Mouse (Mus musculus): ENCODE measurements around the gene Nudt9. TPM values are rescaled to one million over a fixed set of nuclear protein-coding genes. Genes with fewer than 3 reads are reported as not detected.

The Nudt9 gene
- total RNA-seq, 2 experiments from 2014 or later, result 56.4 to 61.9 TPM

GRCm38 (mm10) chr5:104068751-104069150 lies 22.6 kb downstream of the Nudt9 start:
- intact Hi-C loops (cut with DNase I), result no loop called here
- DNase-seq (ENCODE audit: low spot score in 2 of 2), result no peak

DNA sequence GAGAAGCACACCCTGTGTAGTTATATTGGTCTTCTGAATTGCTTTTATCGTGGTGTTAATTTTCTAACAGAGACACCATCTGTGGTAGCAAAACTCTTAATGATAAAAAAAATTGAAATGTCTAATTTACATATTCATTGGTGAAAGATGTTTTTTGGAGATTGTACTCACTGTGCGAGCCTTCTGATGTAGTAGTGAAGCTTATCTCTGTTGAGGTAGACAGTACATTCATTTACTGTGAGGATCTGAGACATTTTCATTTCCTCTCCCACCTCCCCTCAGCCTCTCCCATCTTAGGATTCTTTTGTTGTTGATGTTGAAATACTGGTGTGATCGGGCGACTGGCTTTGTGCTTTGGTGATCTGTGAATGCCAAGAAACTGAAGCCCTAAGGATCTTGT lies 24.9 kb downstream of the Nudt9 start:
- no peak for DNase-seq (ENCODE audit: low spot score in 2 of 2)
- intact Hi-C loops (cut with DNase I), result loop anchor here (5.0 kb wide), 1 partner anchor 271 kb away; no protein-coding TSS in a partner anchor

DNA sequence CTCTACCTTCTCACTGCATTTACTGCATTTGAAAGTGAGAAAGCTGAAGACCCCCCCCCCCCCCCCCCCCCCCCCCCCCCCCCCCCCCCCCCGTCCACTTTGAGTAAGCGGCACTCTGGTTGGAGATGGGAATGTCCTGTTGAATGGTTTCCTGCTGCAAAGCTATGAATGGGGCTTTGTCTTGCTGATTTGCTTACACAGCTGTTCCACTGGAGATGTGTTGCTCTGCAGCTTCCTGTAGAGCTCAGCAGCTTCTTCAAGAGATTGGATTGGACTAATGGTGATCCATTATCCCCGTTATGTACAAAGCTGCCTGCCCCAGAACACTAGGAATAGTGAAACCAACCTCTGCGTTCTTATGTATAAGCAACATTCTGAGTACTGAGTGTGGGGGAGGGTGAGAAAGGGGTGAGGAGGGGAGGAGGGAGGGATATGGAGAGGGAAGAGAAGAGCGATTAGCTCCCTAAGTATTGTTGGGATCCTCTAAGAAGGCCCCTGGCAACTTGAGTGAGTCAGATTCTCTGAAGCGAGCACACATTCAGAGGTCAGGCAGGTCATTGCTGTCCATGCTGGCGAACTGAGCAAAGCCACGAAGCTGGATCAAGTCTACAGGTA lies 26.3 kb downstream of the Nudt9 start:
- intact Hi-C loops (cut with DNase I), result loop anchor here (5.0 kb wide), 1 partner anchor 270 kb away; no protein-coding TSS in a partner anchor
- peak in 1 of 2 experiments; percentile 42 for DNase-seq (ENCODE audit: low spot score in 2 of 2)

GRCm38 (mm10) chr5:104073602-104074001 lies 27.5 kb downstream of the Nudt9 start:
- intact Hi-C loops (cut with DNase I), result loop anchor here (2.0 to 5.0 kb wide), 2 partner anchors 39 to 269 kb away; partner anchors contain the start of gene Sparcl1
- DNase-seq (ENCODE audit: low spot score in 2 of 2), result no peak

DNA sequence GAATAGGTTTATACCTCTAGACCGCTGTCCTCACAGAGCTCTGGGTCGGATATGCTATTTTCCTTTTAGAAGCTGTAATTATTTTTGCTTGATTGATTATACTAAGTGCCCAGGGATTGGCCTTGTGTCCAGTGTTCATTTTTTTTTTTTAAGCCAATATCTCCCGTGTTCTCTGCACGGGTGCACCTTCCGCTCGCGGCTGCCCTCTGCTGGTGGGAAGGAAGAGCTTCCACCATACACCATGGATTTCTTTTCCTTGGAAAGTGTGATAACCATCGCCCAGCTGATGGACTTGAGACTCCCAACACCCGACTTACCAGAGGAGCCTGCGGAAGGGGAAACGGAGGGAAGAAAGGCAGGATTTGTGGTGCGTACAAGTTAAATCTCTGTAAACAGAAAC lies 28.3 kb downstream of the Nudt9 start:
- DNase-seq (ENCODE audit: low spot score in 2 of 2), result peak; percentile 52 to 75
- intact Hi-C loops (cut with DNase I), result loop anchor here (2.0 to 5.0 kb wide), 2 partner anchors 38 to 268 kb away; partner anchors contain the start of gene Sparcl1

GRCm38 (mm10) chr5:104076361-104076760 lies 30.3 kb downstream of the Nudt9 start:
- DNase-seq (ENCODE audit: low spot score in 2 of 2), result no peak
- intact Hi-C loops (cut with DNase I), result no loop called here

- DNase-seq (ENCODE audit: low spot score in 2 of 2), result no peak
- intact Hi-C loops (cut with DNase I), result no loop called here
Observed at GRCm38 (mm10) chr5:104077508-104077907, 31.4 kb downstream of the Nudt9 start, which contains the start of gene Gm17660. TSS of gene Gm17660 (minus strand) at chr5:104077608.

GRCm38 (mm10) chr5:104080736-104081135 lies 34.6 kb downstream of the Nudt9 start:
- intact Hi-C loops (cut with DNase I), result no loop called here
- no peak for DNase-seq (ENCODE audit: low spot score in 2 of 2)

- intact Hi-C loops (cut with DNase I), result no loop called here
- no peak for DNase-seq (ENCODE audit: low spot score in 2 of 2)
Observed at GRCm38 (mm10) chr5:104085366-104085765, 39.3 kb downstream of the Nudt9 start.

DNA sequence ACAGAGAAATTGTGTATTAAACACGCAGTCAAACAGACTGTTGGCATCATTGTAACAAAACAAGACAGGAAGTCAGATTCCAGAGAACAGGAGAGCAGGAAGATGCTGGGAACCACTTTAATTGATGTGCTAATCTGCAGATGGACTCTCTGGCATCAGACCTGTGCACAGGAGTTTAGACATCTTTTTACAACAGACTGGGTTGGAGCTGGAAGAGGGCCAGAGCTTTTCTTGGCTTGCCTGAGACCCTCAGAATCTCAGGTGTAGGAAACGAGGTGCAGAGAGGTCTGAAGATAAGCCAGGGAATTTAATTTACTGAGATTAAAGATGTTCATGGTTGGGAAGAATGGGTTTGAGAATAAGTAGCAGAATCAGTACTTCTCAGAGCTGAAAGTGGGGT lies 43.6 kb downstream of the Nudt9 start:
- intact Hi-C loops (cut with DNase I), result no loop called here
- no peak for DNase-seq (ENCODE audit: low spot score in 2 of 2)

GRCm38 (mm10) chr5:104095416-104096077 lies 49.4 kb downstream of the Nudt9 start:
- intact Hi-C loops (cut with DNase I), result no loop called here
- no peak for DNase-seq (ENCODE audit: low spot score in 2 of 2)

GRCm38 (mm10) chr5:104096078-104096938 lies 50.2 kb downstream of the Nudt9 start:
- intact Hi-C loops (cut with DNase I), result no loop called here
- no peak for DNase-seq (ENCODE audit: low spot score in 2 of 2)

DNA sequence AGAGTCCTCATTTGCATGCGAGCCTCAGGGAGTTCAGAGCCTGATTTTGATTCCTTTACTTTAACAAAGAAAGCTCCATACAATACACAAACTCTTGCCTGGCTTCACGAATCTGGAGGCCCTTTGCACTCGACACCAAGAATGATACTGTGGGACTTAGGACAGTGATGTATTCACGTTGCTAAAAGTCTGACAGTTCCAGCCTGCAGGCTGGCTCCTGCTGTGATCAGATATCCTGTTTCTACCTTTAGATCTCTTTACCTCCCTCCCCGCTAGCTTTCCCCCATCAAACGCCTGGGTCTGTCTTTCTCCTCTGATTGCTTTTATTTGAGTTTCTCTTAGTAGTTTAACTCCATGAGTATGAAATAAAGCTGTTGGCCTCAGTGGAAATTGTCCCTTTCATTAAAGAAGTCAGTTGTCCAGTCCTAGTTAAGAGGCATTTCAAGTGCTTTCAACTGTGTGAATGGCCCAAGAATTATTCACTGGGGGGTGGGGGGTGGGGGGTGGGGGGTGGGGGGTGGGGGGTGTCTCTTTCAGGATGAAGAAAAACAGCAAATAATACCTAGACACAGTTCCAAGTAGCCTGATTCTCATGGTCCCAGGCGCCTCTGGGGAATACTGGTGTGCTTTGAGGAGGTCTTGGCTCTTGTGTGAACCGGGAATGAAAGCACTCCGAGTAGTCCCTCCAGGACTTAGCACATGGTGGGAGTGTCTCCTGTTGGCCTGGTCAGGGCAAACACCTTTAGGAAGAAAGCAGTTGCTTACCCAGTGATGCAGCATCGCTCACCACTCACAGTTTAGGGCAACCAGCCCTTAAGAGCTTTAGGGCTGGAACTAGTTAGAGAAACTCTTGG lies 55.8 kb downstream of the Nudt9 start:
- DNase-seq (ENCODE audit: low spot score in 2 of 2), result no peak
- intact Hi-C loops (cut with DNase I), result no loop called here

GRCm38 (mm10) chr5:104103171-104103570 lies 57.1 kb downstream of the Nudt9 start:
- intact Hi-C loops (cut with DNase I), result no loop called here

GRCm38 (mm10) chr5:104104111-104104510 lies 58.0 kb downstream of the Nudt9 start:
- DNase-seq (ENCODE audit: low spot score in 2 of 2), result no peak
- intact Hi-C loops (cut with DNase I), result no loop called here

More at GRCm38 (mm10) chr5:104103171-104103570, 57.1 kb downstream of the Nudt9 start:
- no peak for DNase-seq (ENCODE audit: low spot score in 2 of 2)

DNA sequence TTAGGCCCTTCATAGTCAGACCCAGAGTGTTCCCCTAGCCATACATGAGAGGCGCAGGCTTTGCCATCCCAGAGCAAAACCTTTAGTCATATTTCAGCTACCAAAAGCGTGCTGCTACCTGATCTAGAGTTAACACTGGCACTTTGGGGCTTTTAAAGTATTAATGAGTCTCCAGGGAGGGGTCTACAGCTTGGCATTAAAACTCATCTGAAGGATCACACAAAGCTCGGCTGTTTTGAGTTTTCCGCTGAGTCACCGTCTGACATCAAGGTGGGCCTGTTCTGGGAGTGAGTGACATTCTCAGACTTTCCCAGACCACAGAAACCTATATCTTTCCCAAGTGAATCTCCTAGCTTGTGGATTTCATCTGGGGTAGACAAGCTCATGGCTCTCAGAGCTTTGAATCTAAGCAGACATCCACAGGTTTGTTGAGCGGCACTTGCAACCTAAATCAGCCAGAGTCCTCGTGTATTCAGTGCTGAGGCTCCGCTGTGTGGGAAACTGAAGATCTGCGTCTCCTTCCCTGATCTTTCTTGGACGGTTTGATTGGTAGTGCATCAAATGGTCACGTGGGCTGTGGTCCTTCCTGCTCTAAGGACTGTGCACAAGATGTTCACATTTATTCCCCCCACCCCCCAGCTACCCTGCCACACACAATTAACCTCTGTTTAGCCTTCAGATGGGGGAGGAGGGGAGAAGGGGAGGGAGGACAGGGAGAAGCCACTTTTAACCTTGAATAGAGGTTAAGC lies 62.2 kb downstream of the Nudt9 start:
- peak; percentile 35 to 57 for DNase-seq (ENCODE audit: low spot score in 2 of 2)
- intact Hi-C loops (cut with DNase I), result no loop called here

DNA sequence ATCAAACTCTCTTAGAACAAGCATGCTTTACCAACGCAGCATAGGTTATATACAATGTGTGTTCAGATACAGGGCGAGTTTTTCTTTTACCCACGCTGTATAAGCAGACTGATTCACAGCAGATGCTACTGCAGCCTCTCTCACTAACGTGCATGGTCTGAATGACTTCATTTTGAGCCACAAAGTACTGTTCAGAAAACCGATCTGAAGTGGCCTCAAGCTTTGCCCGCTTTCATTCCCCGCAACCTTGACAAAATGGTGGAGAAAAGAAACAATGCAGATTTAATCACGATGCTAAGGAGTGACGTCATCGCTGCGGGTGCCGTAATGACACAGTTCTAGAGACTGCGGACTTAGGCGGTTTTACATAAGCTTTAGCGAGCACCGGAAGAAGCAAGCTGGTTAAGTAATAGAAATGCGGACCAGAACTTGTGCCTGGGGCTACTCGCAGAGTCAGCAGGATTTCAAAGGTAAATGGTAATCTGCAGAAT lies 62.8 kb downstream of the Nudt9 start:
- peak; percentile 72 to 76 for DNase-seq (ENCODE audit: low spot score in 2 of 2)
- intact Hi-C loops (cut with DNase I), result no loop called here

DNA sequence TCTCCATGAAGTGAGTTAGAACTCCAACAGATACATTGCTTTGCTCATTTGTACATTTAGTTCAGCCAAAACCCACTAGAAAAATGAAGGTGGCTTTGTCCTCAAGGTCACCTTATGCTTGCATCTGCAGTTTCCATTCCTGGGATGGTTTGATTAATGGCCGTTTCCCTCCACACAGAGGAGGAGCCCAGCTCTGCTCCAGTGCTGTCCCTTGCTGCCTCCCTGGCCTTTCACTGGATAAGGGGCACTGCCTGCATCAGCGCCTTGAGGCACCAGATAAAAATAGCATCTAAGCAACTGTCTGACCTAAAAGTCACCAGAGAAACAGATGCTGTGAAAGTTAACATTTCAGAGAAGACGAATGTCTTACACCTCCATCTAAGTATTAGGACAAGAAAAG lies 63.4 kb downstream of the Nudt9 start:
- DNase-seq (ENCODE audit: low spot score in 2 of 2), result no peak
- intact Hi-C loops (cut with DNase I), result no loop called here

Measured in left cerebral cortex, postnatal 14 days (tissue).